Mouse (Mus musculus) heart, postnatal 25 days (tissue): ENCODE results near the gene Dstn. TPM values are rescaled to one million over a fixed set of nuclear protein-coding genes. Genes with fewer than 3 reads are reported as not detected.

ENCODE experiments used
- DNase-seq: peaks from one replicate; pipeline ENCODE4 v3.0.0; 2022; ENCODE audit warnings: low spot score
- intact Hi-C: fragments of 180-260 bp; cut with DNase I; formaldehyde crosslinking; loops from one replicate; pipeline ENCODE4 v1.15.1; 2025
- total RNA-seq, 2 experiments: library from RNA; stranded (reverse); gene quantifications; 2 replicates each; pipeline ENCODE4 v1.2.3; 2021

Gene Dstn
- total RNA-seq, 2 experiments from 2014 or later, result 233 to 243 TPM

- intact Hi-C loops, result loop anchor here (5.0 kb wide), 1 partner anchor 47 kb away; no protein-coding TSS in a partner anchor
- DNase-seq, result no peak
Observed at GRCm38 (mm10) chr2:143914221-143914620, 899 bp upstream of the Dstn start.

- no peak for DNase-seq
- intact Hi-C loops, result loop anchor here (5.0 kb wide), 2 partner anchors 92 to 452 kb away; partner anchors contain the start of genes Kat14 and Pet117
Observed at GRCm38 (mm10) chr2:143915600-143916135, 548 bp downstream of the Dstn start.

- DNase-seq, result no peak
- intact Hi-C loops, result loop anchor here (5.0 kb wide), 2 partner anchors 91 to 451 kb away; partner anchors contain the start of genes Kat14 and Pet117
Observed at GRCm38 (mm10) chr2:143916229-143916628, 1.1 kb downstream of the Dstn start.

GRCm38 (mm10) chr2:143917622-143918021, 2.5 kb downstream of the Dstn start:
- DNase-seq, result no peak
- intact Hi-C loops, result loop anchor here (5.0 kb wide), 2 partner anchors 90 to 450 kb away; partner anchors contain the start of genes Kat14 and Pet117

DNA sequence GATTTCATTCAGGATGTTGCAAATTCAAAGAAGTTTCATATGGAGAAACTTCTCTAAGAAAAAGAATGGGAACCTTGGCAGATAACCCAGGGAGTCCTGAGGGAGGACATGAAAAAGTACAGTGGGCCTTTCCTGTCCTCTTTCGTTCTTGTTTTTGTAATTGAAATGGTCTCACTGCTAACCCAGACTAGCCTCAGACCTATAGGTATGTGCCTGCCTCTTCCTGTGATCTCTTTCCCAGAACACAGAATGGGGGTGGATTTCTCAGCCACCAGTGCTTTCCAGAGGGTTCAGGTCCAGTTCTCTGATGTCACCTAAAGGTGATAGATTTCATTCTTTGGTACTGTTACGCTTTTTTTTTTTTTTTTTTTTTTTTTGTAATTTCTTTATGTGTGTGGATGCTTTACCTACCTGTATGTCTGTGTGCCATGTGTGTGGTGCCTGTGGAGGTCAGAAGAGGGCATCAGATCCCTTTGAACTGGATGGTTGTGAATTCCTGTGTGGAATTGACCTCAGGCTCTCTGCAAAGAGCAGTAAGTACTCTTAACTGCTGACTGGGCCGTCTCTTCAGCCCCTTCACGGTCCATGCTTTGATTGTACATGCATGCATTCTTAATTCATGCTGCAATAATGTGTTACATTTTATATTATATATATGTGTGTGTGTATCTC, 3.8 kb downstream of the Dstn start:
- intact Hi-C loops, result loop anchor here (5.0 kb wide), 2 partner anchors 88 to 448 kb away; partner anchors contain the start of genes Kat14 and Pet117
- DNase-seq, result no peak

GRCm38 (mm10) chr2:143924085-143924484, 9.0 kb downstream of the Dstn start:
- intact Hi-C loops, result no loop called here
- no peak for DNase-seq

DNA sequence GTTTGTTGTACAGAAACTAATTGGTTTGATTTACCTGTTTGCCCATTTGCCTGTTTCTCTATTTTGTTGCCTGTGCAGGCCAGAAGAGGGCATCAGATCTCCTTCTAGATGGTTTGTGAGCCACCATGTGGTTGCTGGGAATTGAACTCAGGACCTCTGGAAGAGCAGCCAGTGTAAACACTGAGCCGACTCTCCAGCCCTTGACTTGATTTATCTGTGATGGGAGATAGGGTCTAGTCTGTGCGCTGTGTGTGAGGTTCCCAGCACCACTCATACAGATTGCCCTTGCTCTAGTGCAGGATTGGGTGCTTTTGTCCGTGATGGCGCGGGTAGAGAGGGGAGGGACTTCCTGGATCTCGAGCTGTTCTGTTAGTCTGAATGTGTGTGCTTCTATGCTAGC, 10.7 kb downstream of the Dstn start:
- intact Hi-C loops, result no loop called here
- no peak for DNase-seq

DNA sequence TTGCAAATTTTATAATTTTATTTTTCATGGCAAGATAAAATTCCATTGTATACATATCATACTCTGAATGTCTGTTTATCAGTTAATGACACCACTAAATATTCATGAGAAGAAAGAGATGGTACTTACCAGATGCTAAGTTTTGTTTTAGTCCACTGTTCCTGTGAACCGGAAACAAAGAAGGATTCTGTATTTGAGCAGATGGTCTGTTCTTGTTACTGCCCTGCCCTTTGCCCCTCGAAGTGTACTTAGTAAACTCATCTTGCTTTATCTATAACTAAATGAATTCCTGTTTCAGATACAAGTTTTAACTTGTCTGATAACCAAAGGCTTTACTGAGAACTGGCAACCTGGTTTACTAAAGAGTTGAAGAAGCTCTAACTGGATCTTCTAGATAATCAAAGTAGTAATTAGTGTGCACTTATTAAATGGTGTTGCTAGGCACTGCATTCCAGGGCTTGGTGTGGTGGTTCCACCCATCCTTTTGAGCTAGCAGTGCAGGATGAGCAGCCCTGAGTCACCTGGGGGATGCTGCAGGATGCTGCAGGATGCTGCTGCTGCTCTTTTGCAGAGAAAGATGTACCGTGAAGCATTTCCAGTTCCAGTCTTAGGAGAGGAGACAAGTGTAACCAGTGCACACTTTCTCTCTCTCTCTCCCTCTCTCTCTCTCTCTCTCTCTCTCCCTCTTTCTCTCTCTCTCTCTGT, 14.6 kb downstream of the Dstn start:
- intact Hi-C loops, result no loop called here
- no peak for DNase-seq

GRCm38 (mm10) chr2:143932340-143932873, 17.3 kb downstream of the Dstn start:
- DNase-seq, result no peak
- intact Hi-C loops, result no loop called here

DNA sequence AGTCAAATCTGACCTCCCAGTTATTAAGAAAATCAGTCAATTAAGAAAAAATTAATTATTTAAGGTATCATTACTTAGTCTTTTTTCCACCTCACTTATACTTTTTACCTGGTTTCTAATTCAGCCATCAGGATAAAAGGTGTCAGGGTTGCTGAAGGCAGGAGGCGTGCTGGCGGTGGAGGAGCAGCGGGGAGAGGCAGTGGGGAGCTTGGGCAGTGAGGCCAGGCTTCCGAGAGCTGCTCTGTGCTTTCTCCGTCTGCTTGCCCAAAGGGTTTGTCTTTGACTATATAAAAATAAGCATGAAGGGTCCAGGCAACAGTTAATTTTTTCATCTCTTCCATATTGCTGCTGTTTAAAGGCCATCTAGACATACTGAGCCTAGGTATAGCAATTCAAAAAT, 18.4 kb downstream of the Dstn start:
- intact Hi-C loops, result no loop called here
- no peak for DNase-seq

GRCm38 (mm10) chr2:143934439-143934838, 19.3 kb downstream of the Dstn start:
- DNase-seq, result no peak

GRCm38 (mm10) chr2:143937861-143938260, 22.7 kb downstream of the Dstn start:
- intact Hi-C loops, result no loop called here
- no peak for DNase-seq

More at GRCm38 (mm10) chr2:143934439-143934838, 19.3 kb downstream of the Dstn start:
- intact Hi-C loops, result no loop called here

GRCm38 (mm10) chr2:143940406-143940805, 25.3 kb downstream of the Dstn start:
- DNase-seq, result no peak
- intact Hi-C loops, result no loop called here

DNA sequence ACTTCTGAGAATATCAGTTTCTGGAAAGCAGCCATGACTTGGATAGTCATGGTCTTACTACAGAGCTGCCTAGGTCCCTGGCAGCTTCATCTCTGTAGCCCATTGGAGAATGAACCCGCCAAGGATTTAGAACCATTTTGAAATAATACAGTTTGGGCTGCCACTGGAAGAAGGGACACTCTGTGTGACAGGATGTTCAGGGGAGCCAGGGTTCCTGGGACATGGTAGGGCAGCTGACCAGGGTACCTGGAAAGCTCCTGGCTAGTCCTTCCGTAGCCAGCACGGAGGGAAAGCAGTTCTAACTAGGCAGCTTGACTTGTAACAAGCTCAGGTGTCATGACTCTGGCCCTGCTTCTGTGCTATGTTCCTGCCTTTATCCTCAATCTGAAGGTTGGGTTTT, 29.7 kb downstream of the Dstn start:
- intact Hi-C loops, result no loop called here

GRCm38 (mm10) chr2:143945466-143946075, 30.5 kb downstream of the Dstn start:
- intact Hi-C loops, result no loop called here
- no peak for DNase-seq

More for the DNA sequence above, 29.7 kb downstream of the Dstn start:
- DNase-seq, result no peak

DNA sequence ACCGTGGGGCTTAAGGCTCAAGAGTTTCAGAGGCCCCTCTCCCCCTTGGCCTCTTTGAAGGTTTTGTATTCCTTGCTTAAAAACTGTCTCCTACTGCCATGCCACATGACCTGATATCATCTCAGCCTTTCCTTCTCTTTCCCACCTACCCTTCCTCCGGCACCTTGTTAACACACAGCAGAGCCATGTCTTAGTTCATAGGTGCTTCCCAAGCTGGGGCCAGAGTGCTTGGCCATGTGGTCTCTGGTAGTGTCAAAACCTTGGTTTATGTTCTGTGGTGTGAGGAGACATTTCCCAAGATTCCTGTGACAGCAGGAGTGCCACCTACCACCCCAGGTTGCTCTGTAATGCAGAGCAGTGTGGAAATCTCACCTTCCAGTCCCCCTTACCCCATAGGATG, 31.3 kb downstream of the Dstn start:
- intact Hi-C loops, result no loop called here
- DNase-seq, result no peak

DNA sequence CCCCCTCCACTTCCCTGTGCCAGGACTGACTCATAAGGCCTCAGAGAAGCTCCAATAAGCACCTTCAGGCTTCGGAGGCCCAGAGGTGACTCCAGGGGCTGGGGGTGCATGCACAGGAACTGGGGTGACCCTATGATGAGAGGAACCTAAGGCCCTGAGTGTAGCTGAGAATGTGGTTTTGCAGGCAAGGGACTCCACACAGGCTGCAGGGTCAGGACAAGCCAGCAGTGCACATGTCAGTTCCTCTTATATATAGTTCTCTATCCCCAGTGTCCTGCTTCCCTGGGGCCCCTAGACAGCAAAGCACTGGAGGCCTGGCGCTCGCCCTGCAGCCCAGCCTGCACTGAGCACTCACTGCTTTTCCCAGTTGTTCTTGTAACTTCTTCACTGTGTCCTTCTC, 32.9 kb downstream of the Dstn start:
- intact Hi-C loops, result no loop called here
- DNase-seq, result no peak

- no peak for DNase-seq
- intact Hi-C loops, result no loop called here
Observed at GRCm38 (mm10) chr2:143948416-143948815, 33.3 kb downstream of the Dstn start.

DNA sequence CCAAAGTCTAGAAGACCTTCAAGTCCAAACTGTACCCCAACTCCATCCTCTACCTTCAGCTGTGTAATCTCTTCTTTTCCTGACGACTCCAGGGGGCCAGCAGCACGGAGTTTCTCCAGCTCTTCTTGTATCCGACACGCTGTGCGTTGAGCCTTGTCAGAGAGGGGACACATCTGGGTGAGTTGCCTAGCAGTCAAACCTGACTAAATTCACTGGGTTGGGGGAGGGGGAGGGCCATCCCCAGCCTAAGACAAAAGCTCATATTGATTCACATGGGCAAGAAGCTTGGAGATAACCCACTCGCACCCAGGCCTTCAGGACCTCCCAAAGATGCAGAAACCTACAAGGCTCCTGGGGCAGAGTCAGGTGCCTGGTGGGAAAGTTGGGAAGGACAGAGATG, 34.1 kb downstream of the Dstn start:
- intact Hi-C loops, result no loop called here

GRCm38 (mm10) chr2:143950290-143951027, 35.3 kb downstream of the Dstn start:
- intact Hi-C loops, result no loop called here
- no peak for DNase-seq

More for the DNA sequence above, 34.1 kb downstream of the Dstn start:
- no peak for DNase-seq
